Mouse (Mus musculus) thymus, adult 2 months (tissue): ENCODE results near the gene Dapp1.

Experiments used
- CTCF ChIP-seq: fragments of 200-500 bp; IDR thresholded peaks from 2 replicates; pipeline ENCODE4 v1.5.1; 2012; ENCODE audit warnings: mild to moderate bottlenecking, control low read depth, low read length, moderate library complexity, borderline replicate concordance; ENCODE audit not compliant: control insufficient read depth, poor library complexity, insufficient read depth; ENCODE audit errors: extremely low read depth
- POLR2A ChIP-seq: fragments of 200-500 bp; IDR thresholded peaks from 2 replicates; pipeline ENCODE4 v1.6.1; 2012; ENCODE audit warnings: mild to moderate bottlenecking, low read length, control low read depth, moderate library complexity; ENCODE audit not compliant: control insufficient read depth, poor library complexity, insufficient read depth; ENCODE audit errors: extremely low read depth

- TF ChIP-seq CTCF (0 out of 2 replicates have a peak, but pooled peaks have one; percentile 25), POLR2A (peak; percentile 51; the same call in 1 of the 2 replicates)
Measured at GRCm38 (mm10) chr3:137918172-137918931, 63.0 kb downstream of the Dapp1 start, which contains the start of gene Lamtor3.
